Mouse (Mus musculus) ES-Bruce4 (cell line): ENCODE results near the gene Wars2. TPM values are rescaled to one million over a fixed set of nuclear protein-coding genes. Genes with fewer than 3 reads are reported as not detected.

Experiments
- H3K27ac ChIP-seq: 2 replicates; pipeline ENCODE4 v1.5.1; 2012; ENCODE audit warnings: low read length, inconsistent platforms; ENCODE audit not compliant: insufficient read depth
- H3K27me3 ChIP-seq: 2 replicates; pipeline ENCODE4 v1.6.1; 2012; ENCODE audit warnings: mild to moderate bottlenecking, low read length, inconsistent platforms; ENCODE audit not compliant: control insufficient read depth, poor library complexity, insufficient read depth, severe bottlenecking
- H3K36me3 ChIP-seq: 2 replicates; pipeline ENCODE4 v1.6.1; 2012; ENCODE audit warnings: inconsistent platforms, mild to moderate bottlenecking, low read length, moderate library complexity; ENCODE audit not compliant: control insufficient read depth, poor library complexity, insufficient read depth, severe bottlenecking
- H3K4me1 ChIP-seq: one replicate; pipeline ENCODE4 v1.8.1; 2011; ENCODE audit warnings: low read length; ENCODE audit not compliant: control insufficient read depth, insufficient read depth
- H3K4me3 ChIP-seq: 2 replicates; pipeline ENCODE4 v1.5.1; 2011; ENCODE audit warnings: low read depth, mild to moderate bottlenecking, low read length
- H3K9ac ChIP-seq: 2 replicates; pipeline ENCODE4 v1.6.1; 2012; ENCODE audit warnings: low read depth, mild to moderate bottlenecking, inconsistent platforms; ENCODE audit not compliant: poor library complexity, severe bottlenecking
- H3K9me3 ChIP-seq: replicated peaks from 2 replicates; pipeline ENCODE4 v1.6.1; 2012; ENCODE audit warnings: mild to moderate bottlenecking, low read length, inconsistent platforms; ENCODE audit not compliant: control insufficient read depth, poor library complexity, insufficient read depth, severe bottlenecking
- CTCF ChIP-seq: IDR thresholded peaks from one replicate; pipeline ENCODE4 v1.8.1; 2011; ENCODE audit warnings: low read depth, low read length
- EP300 ChIP-seq: IDR thresholded peaks from 2 replicates; pipeline ENCODE4 v1.6.1; 2011; ENCODE audit warnings: low read depth, low read length; ENCODE audit not compliant: insufficient read depth
- POLR2A ChIP-seq: IDR thresholded peaks from one replicate; pipeline ENCODE4 v1.8.1; 2011; ENCODE audit warnings: low read length; ENCODE audit not compliant: insufficient read depth
- polyA plus RNA-seq: library from polyadenylated mRNA; stranded (reverse); fragments of >200 nt; gene quantifications from 2 replicates; pipeline ENCODE4 v1.2.4, GENCODE M21; 2011; ENCODE audit warnings: low read depth; ENCODE audit not compliant: missing spikeins, insufficient read depth, insufficient read length

Wars2 gene
- polyA plus RNA-seq, 1 experiment = 4.4 TPM

DNA sequence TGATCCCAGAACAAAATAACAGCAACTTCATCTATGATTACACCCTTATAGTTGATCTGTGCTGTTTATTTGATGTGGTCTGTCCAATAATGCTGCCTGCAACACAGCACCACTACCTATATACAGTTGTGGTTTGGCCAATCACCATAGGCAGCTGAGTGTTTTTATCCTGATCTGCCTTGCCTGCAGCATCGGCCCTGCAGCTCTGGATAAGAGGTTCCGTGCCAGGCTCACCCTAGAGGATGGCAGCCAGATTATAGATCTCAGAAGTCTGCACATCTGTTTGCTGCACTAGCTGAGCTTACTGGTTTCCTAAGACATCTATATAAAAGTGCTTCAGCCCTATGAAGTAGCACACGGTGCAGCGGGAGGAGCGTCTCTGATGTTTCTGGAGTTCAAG lies 32.3 kb downstream of the Wars2 start:
- H3K27me3 ChIP-seq = no peaks in the 10 kb centered on the region
- no peaks in the 10 kb centered on the region for H3K36me3 ChIP-seq
- H3K9ac ChIP-seq = no peak overlapping the region
- no peak overlapping the region for H3K27ac ChIP-seq
- no peak overlapping the region for H3K4me3 ChIP-seq
- TF ChIP-seq POLR2A (no peak), CTCF (no peak), EP300 (no peak)
- H3K9me3 ChIP-seq = no peaks in the 10 kb centered on the region
- no peaks in the 10 kb centered on the region for H3K4me1 ChIP-seq

GRCm38 (mm10) chr3:99174658-99175304 lies 33.9 kb downstream of the Wars2 start:
- H3K27me3 ChIP-seq = no peaks in the 10 kb centered on the region
- no peaks in the 10 kb centered on the region for H3K9me3 ChIP-seq
- no peak overlapping the region for H3K27ac ChIP-seq
- H3K9ac ChIP-seq = no peak overlapping the region
- H3K36me3 ChIP-seq = no peaks in the 10 kb centered on the region
- no peak overlapping the region for H3K4me3 ChIP-seq
- no peak for TF ChIP-seq POLR2A
- H3K4me1 ChIP-seq = no peaks in the 10 kb centered on the region

- TF ChIP-seq POLR2A (no peak), EP300 (no peak), CTCF (no peak)
- H3K9ac ChIP-seq = no peak overlapping the region
- no peaks in the 10 kb centered on the region for H3K36me3 ChIP-seq
- H3K9me3 ChIP-seq = no peaks in the 10 kb centered on the region
- H3K4me1 ChIP-seq = no peaks in the 10 kb centered on the region
- H3K27ac ChIP-seq = no peak overlapping the region
- H3K4me3 ChIP-seq = no peak overlapping the region
- no peaks in the 10 kb centered on the region for H3K27me3 ChIP-seq
Observed at GRCm38 (mm10) chr3:99183355-99184016, 42.6 kb downstream of the Wars2 start.

GRCm38 (mm10) chr3:99184373-99184772 lies 43.5 kb downstream of the Wars2 start:
- Histone ChIP-seq H3K4me1 (no peaks in the 10 kb centered on the region), H3K9ac (no peak overlapping the region), H3K27ac (no peak overlapping the region), H3K9me3 (no peaks in the 10 kb centered on the region), H3K27me3 (no peaks in the 10 kb centered on the region), H3K36me3 (no peaks in the 10 kb centered on the region), H3K4me3 (no peak overlapping the region)
- TF ChIP-seq CTCF = no peak
- TF ChIP-seq EP300 = no peak
- no peak for TF ChIP-seq POLR2A

DNA sequence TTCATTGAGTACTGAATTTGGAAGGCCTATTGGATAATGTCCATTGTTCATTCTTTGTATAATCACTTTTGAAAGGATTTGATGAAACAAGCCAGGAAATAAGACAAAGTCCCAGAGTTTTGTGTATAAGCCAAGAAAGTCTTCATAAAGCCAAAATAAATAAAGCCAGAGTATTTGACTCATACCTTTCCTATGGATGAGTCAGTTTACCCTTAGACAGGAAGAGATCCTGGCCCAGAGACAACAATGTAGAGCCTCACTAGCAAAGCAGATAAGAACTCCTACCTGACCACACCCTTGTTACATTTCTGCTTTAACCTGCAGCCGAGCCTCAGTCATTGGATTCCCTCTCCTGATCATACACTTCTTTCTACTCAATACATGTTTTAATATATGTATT lies 47.2 kb downstream of the Wars2 start:
- Histone ChIP-seq H3K9me3 (no peaks in the 10 kb centered on the region), H3K9ac (no peak overlapping the region), H3K36me3 (no peaks in the 10 kb centered on the region), H3K4me1 (no peaks in the 10 kb centered on the region), H3K4me3 (no peak overlapping the region), H3K27me3 (no peaks in the 10 kb centered on the region), H3K27ac (no peak overlapping the region)
- TF ChIP-seq EP300 = no peak
- TF ChIP-seq POLR2A = no peak
- TF ChIP-seq CTCF = no peak

GRCm38 (mm10) chr3:99193576-99193975 lies 52.7 kb downstream of the Wars2 start:
- H3K36me3 ChIP-seq = no peaks in the 10 kb centered on the region
- H3K27me3 ChIP-seq = no peaks in the 10 kb centered on the region
- TF ChIP-seq CTCF = no peak
- TF ChIP-seq POLR2A = no peak
- no peak for TF ChIP-seq EP300
- H3K9ac ChIP-seq = no peak overlapping the region
- no peak overlapping the region for H3K4me3 ChIP-seq
- no peaks in the 10 kb centered on the region for H3K9me3 ChIP-seq
- no peak overlapping the region for H3K27ac ChIP-seq
- H3K4me1 ChIP-seq = no peaks in the 10 kb centered on the region
